Mouse (Mus musculus) urinary bladder, postnatal 36 days (tissue): ENCODE results near the gene Mrpl51.

Experiments
- DNase-seq, 2 experiments: peaks; one replicate each; pipeline ENCODE4 v3.0.0; 2022; ENCODE audit warnings: low spot score in 2 of 2, mixed read lengths in 1 of 2

Mrpl51 gene

DNA sequence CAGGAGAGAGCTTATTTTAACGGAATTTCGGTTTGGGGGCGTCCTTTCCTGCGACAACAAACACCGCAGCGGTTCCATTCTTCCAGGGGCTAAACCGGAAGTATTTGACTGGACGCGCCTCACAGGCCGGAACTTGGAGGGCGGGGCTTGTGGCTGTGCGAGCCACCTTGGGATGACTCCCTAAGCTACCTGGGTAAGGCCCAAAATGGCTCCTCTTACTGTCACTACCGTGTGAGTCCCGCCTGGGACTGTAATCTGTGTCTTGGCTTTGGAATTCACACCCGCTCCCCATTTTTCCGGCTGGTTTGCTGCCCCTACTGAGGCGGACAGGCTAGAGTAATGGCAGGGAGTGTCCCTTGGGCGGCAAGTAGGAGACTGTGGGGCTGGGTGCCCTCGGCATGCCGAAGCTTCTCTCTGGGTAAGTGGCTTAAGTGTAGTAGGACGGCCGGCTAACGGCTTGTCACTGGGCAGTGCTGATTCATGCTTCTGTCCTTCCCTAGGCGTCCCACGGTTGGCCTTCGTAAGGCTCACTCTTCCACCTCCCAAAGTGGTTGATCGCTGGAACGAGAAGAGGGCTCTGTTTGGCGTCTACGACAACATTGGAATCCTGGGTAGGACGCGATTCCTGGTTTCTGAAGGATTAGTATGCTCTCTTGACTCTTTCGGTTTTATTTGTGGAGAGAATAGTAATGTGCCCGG is 564 bp downstream of the Mrpl51 start:
- peak; percentile 87 to 92 for DNase-seq

GRCm38 (mm10) chr6:125192841-125193240 is 1.2 kb downstream of the Mrpl51 start:
- DNase-seq = no peak

DNA sequence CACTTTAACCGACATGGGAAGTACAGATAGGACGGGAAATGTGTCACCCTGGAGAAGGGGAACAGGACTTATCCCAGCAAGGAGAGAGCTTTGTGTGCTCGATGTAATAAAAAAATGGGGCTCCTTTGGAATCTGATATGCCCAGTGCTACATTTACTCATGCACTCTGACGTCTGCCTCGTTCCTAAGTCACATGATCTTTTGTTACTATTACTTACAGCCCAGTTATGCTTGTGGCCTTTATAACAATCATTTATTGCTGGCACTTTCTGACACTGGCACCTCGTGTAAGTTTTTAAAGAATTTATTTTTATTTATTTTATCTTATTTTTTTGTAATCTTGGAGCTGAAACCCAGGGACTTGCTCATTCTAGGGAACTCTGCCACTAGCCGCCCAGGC is 1.8 kb downstream of the Mrpl51 start:
- DNase-seq = no peak

DNA sequence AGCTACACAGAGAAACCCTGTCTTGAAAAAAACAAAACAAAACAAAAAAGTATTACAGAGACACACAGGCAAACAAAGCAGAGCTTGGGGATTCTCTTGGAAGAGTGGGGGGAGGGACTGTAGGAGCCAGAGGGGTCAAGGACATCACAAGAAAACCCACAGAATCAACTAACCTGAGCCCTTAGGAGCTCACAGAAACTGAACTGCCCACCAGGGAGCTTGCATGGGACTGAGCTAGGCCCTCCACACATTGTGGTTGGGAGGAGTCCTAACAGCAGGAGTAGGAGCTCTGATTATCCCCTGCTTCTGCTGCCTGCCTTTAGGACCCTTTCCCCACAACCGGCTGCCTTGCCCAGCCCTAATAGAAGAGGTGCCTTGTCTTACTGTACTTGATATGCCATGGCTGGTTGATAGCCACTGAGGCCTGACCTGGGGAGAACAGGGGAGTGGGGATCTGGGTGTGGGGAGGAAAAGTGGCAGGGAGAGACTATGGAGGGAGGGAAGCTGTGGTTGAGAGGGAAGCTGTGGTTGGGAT is 4.0 kb downstream of the Mrpl51 start:
- no peak for DNase-seq

DNA sequence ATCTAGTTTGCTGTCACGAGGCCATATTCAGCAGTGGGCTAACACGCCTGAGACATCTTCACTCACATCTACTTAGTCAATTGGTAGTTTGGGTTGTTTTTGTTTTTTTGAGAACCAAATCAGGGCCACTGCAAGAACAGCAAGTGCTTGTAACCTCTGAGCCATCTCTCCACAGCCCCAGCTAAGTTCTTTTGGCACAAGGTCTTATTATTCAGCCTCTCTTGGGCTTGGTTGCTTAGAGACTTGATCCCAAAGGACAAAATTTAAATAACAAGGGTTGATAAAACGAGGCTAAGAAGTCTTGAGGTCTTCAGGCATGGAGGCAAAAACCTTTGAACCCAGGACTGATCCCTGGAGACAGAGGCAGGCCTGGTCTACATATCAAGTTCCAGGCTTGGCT is 4.7 kb downstream of the Mrpl51 start:
- DNase-seq = no peak

GRCm38 (mm10) chr6:125197166-125197565 is 5.6 kb downstream of the Mrpl51 start:
- DNase-seq = no peak

GRCm38 (mm10) chr6:125210436-125210835 is 18.8 kb downstream of the Mrpl51 start:
- DNase-seq = no peak

DNA sequence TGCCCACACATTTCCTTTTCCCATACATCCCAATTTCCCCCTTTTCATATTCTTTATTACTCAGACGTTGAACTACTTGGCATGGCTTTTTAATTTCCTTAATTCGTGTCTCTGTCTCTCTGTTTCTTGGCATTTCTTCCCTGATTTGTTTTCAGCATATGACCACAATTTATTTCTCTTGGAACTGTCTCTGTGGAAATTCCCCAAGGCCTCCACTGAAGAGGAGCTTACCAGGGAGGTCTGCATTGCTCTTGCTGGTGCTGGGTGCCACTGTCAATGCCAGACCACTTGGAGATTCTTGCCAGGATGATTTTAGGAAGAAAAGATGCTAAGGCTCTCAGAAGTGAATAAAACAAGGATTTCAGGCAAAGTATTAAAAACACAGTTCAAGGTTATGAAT is 21.0 kb downstream of the Mrpl51 start:
- DNase-seq = no peak

GRCm38 (mm10) chr6:125213129-125213528 is 21.5 kb downstream of the Mrpl51 start:
- no peak for DNase-seq

GRCm38 (mm10) chr6:125213715-125214114 is 22.1 kb downstream of the Mrpl51 start:
- no peak for DNase-seq

DNA sequence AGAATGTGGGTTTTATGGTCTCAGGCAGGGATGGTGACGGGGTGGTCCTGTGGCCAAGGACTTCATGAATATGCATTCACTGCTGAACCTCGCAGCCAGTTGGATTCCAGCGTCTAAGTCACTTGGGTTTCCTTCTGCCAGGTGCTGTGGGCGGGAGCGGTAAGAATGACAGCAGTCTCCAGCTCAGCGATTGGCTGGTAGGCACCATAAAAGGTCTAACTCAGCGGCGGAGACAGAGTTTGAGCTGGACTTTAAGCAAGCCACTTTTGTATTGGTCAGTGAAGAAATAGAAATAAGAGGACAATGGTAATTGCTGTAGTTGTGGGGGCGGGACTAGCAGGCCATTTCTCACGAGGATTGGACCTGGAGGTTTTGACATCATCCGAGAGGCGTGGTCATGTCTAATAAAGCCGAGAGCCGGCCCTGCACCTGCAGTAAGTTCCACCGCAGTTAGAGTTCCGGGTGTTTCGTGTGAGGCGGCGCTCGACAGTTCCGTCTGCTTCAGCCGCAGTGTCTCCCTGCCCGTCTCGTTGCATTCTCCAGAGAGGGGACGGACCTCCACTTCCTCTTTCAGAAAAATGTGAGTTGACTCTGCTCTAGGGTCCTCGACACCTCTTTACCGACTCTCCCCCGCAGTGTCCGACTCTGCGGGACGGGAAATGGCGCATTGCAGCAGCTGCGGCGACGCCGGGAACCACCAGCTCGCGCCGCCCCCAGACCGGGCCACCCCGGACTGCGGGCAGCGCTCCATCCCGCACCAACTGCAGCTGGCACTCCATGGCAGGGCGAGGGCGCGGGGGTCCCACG is 23.8 kb downstream of the Mrpl51 start, which contains the start of gene Vamp1:
Gene Vamp1 (plus strand): TSS at position 404 of the 807 bp plus-strand sequence.
- DNase-seq = peak; percentile 92 to 94

- no peak for DNase-seq
Measured at GRCm38 (mm10) chr6:125216898-125217297, 25.3 kb downstream of the Mrpl51 start.

GRCm38 (mm10) chr6:125217899-125218298 is 26.3 kb downstream of the Mrpl51 start:
- no peak for DNase-seq

DNA sequence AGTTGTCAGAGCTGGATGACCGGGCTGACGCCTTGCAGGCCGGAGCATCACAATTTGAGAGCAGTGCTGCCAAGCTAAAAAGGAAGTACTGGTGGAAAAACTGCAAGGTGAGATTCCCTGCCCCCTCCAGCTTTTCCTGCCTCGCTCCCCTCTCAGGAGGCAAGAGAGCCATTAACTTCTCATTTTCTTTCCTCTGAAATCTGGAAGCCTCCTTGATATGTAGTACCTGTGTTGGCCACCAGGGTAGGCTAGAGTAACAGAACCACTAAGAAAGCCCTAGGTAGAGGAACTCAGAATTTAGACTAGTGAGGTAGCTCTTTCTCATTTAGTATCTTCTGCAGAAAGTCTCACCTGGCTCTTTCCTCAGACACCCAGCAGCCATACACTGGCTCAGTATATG is 27.4 kb downstream of the Mrpl51 start:
- DNase-seq = peak; percentile 30 to 33

- no peak for DNase-seq
Measured at GRCm38 (mm10) chr6:125221115-125221745, 29.6 kb downstream of the Mrpl51 start.

GRCm38 (mm10) chr6:125222146-125222545 is 30.5 kb downstream of the Mrpl51 start:
- no peak for DNase-seq

DNA sequence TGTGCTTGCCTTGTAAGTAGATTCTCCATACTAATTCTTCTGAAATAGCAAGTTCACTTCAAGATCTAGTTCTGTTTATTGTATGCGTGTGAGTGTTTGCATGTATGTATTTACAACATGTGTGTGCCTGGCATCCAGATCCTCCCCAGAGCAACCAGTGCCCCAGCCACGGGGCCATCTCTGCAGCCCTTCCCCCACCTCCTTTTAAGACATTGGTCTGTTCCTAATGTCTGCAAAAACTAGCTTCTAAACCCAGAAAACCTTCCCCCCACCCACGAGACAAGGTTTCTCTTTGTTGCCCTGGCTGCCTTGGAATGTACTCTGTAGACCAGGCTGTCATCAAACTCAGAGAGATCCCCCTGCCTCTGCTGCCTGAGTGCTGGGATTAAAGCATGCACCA is 31.0 kb downstream of the Mrpl51 start:
- DNase-seq = no peak

DNA sequence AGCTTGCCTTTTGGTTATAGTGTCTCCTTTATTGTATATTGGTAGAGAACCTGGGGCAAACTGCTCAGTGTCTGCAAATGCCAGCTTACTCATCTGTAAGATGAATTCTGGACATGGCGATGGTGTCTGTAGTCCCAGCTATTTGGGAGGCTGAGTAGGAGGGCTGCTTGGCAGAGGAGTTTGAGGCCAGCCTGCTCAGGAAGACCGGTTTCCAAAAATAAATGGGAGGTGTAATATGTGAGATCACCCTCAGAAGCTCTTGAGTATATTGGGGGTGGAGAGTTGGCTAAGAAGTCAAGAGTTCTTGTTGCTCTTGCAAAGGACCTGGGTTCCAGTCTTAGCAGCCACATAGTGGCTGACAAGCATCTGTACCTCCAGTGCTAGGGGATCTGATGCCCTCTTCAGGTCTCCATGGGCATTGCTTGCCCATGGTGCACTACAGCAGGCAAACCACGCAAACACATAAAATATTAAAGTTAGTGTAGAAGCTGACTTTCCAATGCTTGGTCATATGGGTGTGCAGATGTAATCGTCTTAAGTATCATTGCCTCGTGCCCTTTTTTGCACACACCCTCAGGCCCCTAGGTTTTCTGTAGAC is 34.0 kb downstream of the Mrpl51 start:
- DNase-seq = no peak

DNA sequence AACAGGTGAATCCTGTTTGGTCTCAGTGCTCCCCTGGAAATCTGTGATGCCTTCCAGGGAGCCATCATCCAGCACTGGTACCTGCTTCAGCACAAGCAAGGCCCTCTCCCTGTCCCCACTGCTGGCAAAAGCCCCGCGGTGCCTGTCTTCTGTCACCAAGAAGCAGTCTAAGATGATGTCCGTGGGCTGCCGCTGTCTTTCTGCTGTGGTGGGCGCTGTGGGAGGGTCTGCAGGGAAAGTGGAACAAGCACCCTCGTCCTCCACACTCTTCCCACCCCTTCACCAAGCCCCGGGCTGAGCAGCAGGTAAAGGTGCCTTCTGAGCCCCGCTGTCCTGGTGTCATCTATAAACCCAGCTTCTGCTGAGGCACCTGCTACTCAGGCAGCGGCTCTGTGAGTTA is 39.0 kb downstream of the Mrpl51 start:
- no peak for DNase-seq

DNA sequence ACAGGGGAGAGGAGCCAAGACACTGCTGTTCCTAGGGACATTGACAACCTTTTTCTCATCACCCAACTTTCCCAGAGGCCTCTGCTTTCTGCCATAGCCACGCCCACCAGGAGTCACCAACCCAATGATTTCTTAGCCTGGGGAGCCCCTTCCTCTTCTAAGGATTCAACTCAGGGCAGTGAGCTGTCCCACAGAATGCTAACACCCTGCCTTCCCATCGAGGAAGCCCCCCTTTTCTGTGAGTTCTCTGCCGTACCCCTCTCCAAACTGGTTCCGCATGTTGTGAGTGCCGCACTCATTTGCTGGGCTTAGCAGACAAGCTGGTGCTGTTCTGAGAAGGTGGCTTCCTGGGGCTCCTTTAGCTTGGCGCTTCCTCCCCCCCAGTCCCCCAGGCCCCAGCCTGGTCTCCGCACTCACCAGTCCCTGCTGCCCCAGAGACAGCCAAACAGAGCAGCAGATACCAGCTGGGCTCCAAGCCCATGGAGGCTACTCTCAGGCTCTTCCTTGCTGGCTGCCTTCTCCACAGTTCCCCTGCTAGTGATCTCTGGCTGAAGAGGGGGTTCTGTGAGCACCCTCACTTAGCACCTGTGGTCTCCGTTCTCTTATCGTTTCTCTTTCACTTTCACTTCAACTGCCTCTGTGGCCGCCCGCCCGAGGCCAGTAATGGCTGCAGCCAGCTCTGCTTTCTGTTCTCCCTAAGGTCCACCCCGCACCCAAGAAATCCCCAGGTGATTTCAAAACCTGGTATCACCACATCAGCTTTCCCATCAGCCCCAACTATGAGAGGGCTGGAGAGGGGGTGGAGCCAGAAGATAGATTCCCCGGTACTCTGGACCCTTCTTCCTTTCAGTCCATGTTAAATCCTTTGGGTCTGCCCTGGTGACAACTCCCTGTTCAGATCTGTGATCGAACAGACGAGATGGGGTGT is 39.8 kb downstream of the Mrpl51 start, which contains the start of gene Tapbpl:
Gene Tapbpl (minus strand): TSS at position 744 of the 928 bp plus-strand sequence.
- DNase-seq = peak; percentile 58 to 61

DNA sequence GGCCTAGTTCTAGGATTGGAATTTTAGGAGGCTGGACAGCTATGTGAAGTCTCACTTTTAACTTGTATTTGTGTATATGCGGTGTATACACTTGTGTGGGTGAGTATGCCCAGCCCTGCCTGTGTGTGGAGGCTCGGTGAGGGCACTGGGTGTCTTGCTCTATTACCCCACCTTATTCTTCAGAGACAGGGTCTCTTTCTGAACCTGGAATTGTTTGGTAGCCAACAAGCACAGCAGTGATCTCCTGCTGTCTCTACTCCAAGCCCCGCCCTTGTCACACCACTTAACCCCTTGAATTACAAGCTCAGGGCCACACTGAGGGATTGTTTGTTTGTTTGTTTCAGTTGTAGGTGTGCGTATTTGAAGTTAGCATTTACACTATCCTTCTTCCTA is 40.4 kb downstream of the Mrpl51 start:
- no peak for DNase-seq
